Mouse (Mus musculus): ENCODE measurements around the gene Rab27a.
"Not testable (repeated sequence)": the region's sequence is repeated elsewhere in the genome, so short reads cannot be mapped to it uniquely, and the experiment has no call there.

Gene Rab27a

DNA sequence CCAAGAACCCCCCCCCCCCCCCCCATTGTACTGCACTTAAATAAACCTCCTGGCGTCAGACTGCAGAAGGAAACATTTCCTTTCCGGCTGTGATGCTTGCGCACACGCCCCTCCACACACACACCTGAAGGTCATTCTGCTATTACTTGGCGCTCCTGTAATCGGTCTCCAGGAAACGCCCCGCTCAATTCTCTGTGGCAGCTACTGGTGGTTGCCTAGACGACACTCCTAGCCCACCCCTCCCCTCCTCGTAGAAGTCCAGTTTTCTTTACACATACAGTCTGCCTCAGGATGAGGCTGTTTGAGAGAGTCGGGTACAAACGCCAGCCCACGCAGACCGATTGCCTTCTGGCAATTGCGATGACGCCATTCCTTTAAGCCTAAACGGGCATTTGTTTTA, 49.9 kb downstream of the Rab27a start:
- no peak for DNase-seq

GRCm38 (mm10) chr9:73097898-73098297, 53.2 kb downstream of the Rab27a start:
- DNase-seq, result no peak

DNA sequence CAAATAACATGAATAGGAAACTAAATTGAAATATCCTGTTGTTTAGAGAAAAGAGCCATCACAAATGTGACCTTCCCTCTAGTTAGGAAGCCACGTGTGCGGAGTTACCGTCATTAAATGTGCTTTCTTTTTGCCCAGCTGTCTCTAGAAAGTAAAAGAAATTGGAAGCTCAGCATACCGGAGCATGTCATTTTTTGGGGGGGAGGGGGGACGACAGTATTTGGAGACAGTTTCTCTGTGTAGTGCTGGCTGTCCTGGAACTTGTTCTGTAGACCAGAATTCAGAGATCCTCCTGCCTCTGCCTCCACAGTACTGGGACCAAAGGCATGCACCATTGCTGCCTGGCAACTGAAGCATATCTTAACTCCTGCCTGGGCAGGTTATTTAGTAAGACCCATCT, 56.9 kb downstream of the Rab27a start, which contains the start of gene Khdc3:
TSS of gene Khdc3 (plus strand) at position 301 of the 400 bp plus-strand sequence.
- no peak for DNase-seq

DNA sequence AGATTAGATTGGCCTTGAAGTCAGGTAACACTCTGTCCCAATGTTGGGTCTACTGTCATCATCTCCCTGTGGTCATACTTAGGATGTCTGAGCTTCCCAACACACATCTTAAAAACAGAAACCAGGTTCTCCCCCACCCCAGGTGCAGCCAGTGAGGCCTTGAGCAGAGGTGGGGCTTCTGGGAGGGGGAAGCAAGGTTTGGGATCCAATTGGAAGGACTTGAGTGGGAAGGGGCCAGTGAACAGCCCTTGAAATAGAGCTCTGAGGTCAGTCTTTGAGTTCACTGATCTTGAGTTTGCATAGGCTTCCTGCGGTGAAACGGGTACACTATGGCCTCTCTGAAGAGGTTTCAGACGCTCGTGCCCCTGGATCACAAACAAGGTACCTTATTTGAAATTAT, 57.5 kb downstream of the Rab27a start, which contains the start of gene Gm20509:
TSS of gene Gm20509 (plus strand) at position 290 of the 400 bp plus-strand sequence.
- DNase-seq, result no peak

DNA sequence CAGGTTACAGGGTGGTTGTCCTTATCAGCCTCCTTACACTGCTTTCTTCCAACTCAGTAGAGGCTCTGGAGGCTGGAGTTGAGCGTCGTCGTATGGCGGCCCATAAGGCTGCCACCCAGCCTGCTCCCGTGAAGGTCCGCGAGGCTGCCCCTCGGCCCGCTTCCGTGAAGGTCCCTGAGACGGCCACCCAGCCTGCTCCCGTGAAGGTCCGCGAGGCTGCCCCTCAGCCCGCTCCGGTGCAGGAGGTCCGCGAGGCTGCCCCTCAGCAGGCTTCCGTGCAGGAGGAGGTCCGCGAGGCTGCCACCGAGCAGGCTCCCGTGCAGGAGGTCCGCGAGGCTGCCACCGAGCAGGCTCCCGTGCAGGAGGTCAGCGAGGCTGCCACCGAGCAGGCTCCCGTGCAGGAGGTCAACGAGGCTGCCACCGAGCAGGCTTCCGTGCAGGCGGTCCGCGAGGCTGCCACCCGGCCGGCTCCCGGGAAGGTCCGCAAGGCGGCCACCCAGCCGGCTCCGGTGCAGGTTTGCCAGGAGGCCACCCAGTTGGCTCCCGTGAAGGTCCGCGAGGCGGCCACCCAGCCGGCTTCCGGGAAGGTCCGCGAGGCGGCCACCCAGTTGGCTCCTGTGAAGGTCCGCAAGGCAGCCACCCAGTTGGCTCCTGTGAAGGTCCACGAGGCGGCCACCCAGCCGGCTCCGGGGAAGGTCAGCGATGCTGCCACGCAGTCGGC, 58.7 kb downstream of the Rab27a start:
- DNase-seq, result peak; percentile 33

DNA sequence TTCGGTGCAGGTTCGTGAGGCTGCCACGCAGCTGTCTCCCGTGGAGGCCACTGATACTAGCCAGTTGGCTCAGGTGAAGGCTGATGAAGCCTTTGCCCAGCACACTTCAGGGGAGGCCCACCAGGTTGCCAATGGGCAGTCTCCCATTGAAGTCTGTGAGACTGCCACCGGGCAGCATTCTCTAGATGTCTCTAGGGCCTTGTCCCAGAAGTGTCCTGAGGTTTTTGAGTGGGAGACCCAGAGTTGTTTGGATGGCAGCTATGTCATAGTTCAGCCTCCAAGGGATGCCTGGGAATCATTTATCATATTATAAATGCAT, 59.2 kb downstream of the Rab27a start:
- no peak for DNase-seq

DNA sequence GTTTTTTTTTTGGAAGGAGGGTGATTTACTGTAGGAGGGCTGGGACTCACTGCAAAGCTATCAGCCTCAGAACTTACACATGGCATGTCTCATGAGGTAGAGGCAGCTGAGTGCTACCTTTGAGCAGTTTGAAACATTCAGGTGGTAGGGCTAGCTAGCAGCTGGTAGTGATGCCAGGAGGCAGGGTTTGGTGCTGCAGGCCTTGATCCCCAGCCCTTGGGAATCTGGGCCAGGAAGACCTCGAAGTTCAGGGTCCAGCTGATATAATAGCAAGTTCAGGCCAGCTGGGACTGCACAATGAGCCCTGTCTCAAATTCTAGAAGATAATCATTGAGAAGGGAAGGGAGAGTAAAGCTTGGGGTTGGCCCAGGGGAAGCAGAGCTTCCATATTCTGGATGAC, 60.5 kb downstream of the Rab27a start:
- no peak for DNase-seq

GRCm38 (mm10) chr9:73105771-73106170, 61.1 kb downstream of the Rab27a start:
- DNase-seq, result no peak

DNA sequence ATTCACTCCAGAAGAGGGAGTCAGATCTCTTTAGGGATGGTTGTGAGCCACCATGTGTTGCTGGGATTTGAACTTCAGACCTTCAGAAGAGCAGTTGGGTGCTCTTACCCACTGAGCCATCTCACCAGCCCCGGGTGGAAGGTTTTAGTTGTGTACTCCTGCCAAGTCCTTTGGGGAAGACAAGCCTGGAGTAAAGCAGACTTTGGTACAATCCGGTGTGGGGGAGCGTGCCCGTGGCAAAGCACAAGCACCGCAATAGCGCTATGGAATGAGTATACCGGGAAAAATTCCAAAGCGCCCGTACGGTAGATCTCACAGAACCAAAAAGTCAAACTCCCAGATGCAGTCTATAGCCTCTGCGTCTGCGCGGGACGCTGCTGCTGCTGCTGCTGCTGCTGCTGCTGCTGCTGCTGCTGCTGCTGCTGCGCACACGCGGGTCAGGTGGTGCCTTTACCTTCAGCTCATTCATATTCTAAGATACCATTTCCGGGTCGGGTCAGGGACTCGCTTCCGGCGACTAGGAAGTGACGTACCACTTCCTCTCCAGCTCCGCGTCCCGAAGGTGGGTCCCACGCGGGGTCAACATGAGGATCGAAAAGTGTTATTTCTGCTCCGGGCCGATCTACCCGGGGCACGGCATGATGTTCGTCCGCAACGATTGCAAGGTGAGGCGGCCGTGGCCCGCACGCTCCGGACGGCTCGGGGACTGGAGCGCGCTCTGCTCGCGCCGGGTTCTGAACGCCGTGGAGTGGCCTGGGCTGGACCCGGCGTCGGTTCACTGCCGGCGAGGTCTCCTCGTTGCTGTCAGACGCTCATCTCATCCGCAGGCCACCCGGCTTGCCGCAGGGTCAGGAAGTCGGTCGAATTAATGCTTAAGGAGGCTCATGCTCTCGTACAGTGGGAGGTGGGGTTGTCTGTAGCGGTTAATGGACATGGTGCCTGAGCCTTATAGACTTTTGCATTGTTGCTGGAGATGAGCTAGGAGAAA, 68.6 kb downstream of the Rab27a start, which contains the start of gene Rsl24d1:
TSS of gene Rsl24d1 (plus strand) at position 508 of the 988 bp plus-strand sequence.
- DNase-seq, result peak; percentile 78

DNA sequence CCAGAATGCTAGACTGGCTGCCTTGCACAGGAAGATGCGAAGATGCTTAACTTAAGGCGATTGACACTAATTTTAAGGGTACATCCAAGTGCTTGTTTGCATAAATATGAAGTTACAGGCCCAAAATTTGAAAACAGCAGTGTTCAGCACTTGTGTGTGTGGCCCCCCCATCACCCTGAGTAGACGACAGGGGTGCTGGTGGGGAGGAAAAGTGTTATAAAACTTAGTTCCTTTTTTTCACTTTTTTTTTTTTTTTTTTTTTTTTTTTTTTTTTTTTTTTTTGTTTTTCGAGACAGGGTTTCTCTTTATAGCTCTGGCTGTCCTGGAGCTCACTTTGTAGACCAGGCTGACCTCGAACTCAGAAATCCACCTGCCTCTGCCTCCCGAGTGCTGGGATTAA, 72.0 kb downstream of the Rab27a start:
- DNase-seq, result not testable (repeated sequence)

- no peak for DNase-seq
Measured at GRCm38 (mm10) chr9:73118012-73118411, 73.4 kb downstream of the Rab27a start.

DNA sequence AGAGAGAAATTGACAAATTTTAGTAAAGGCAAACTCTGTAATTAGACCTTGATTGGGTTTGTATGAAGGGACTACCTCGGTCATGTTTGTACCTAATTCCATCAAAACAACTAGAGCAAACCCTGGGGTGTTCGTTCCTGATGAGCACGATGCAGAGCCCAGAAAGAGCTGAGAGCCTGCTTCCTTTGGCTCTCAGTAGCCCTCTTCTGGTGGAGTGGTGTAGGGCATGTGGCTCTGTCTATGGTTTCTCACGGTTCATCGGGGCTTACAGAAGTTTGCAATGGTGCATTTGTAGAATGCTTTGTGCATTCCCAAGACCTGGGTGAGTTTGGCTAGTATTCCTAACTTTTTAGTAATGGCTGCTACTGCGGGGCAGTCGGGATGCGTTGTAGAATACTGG, 77.1 kb downstream of the Rab27a start:
- DNase-seq, result peak; percentile 40

GRCm38 (mm10) chr9:73125043-73125570, 80.5 kb downstream of the Rab27a start:
- DNase-seq, result no peak

GRCm38 (mm10) chr9:73127457-73127856, 82.8 kb downstream of the Rab27a start:
- DNase-seq, result no peak

- no peak for DNase-seq
Measured at GRCm38 (mm10) chr9:73129875-73130274, 85.2 kb downstream of the Rab27a start.

DNA sequence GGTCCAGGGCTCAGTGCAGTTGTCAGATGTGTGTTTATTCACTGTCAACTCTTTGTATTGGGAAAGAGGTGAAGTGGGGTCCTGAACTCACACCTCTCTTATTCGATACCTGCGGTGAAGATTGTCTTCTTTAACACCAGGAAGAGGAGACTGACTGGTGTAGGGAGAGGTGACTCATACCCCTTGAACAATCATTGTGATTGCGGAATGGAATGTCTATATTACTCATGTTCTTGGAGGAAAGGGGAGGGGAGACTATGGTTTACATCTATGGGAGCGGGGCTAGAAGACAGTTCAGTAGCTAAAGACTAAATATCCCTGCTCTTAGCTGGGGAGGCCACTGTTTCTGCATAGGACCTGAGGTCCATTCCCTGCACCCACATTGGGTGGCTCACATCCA, 85.9 kb downstream of the Rab27a start:
- no peak for DNase-seq

GRCm38 (mm10) chr9:73137341-73137886, 92.8 kb downstream of the Rab27a start:
- no peak for DNase-seq

Measured in right cerebral cortex, postnatal 14 days (tissue).